Mouse (Mus musculus) hindbrain, embryonic 12.5 days (tissue): Measurements from ENCODE around the gene Mief1. TPM values are rescaled to one million over a fixed set of nuclear protein-coding genes. Genes with fewer than 3 reads are reported as not detected.

ENCODE experiments used
- ATAC-seq: fragments of 200-750 bp; cut with Nextera tagmentation; 2 replicates; pipeline ENCODE4 v1.8.0; 2017; ENCODE audit warnings: moderate TSS enrichment; ENCODE audit not compliant: low FRiP score
- H3K27ac ChIP-seq: fragments of 300-500 bp; sonication (generic); 2 replicates; pipeline ENCODE4 v1.5.1; 2016; ENCODE audit warnings: mild to moderate bottlenecking
- H3K27me3 ChIP-seq: fragments of 300-500 bp; sonication (generic); 2 replicates; pipeline ENCODE4 v1.6.1; 2016; ENCODE audit warnings: mild to moderate bottlenecking
- H3K36me3 ChIP-seq: fragments of 300-500 bp; sonication (generic); 2 replicates; pipeline ENCODE4 v1.6.1; 2016; ENCODE audit warnings: mild to moderate bottlenecking
- H3K4me1 ChIP-seq: fragments of 300-500 bp; sonication (generic); 2 replicates; pipeline ENCODE4 v1.6.1; 2016
- H3K4me2 ChIP-seq: fragments of 300-500 bp; sonication (generic); replicated peaks from 2 replicates; pipeline ENCODE4 v1.6.1; 2016; ENCODE audit warnings: mild to moderate bottlenecking
- H3K4me3 ChIP-seq: fragments of 300-500 bp; sonication (generic); 2 replicates; pipeline ENCODE4 v1.5.1; 2016; ENCODE audit warnings: mild to moderate bottlenecking
- H3K9ac ChIP-seq: fragments of 300-500 bp; sonication (generic); 2 replicates; pipeline ENCODE4 v1.6.1; 2016; ENCODE audit warnings: mild to moderate bottlenecking, moderate library complexity
- H3K9me3 ChIP-seq: fragments of 300-500 bp; sonication (generic); replicated peaks from 2 replicates; pipeline ENCODE4 v1.6.1; 2016; ENCODE audit warnings: mild to moderate bottlenecking
- WGBS: fragments of 180-500 bp; shearing (Covaris S2); methylation state at CpG from one replicate; pipeline ENCODE4 v1.1.7; 2016; 5-methylcytosine and 5-hydroxymethylcytosine counted together
- polyA plus RNA-seq: library from polyadenylated mRNA; unstranded; fragments of >200 nt; fragmentation: Nextera tagmentation; extraction: Ambion mirVana; gene quantifications from 2 replicates; pipeline ENCODE4 v1.2.1, GENCODE M21; 2016

Gene Mief1
- polyA plus RNA-seq, 1 experiment from 2014 or later: 41.3 TPM

DNA sequence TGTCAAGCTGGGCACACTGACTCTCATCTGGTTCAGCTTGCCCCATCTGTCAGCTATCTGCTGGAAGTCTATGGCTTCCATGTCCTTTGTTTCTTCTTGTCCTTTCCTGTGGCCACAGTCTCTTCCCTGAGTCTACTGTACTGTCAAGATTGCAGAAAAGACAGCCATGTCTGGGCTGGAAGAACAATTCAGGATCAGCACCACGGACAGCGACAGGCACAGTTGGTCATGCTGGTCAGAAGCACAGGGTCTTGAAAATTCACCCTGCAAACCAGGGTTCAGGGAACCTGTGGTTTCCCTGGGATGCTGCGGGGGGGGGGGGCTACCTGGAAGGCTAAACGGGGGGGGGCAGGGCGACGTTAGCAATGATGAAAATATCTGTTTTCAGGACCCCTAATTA is 43.8 kb downstream of the Mief1 start:
- Histone ChIP-seq H3K27me3 (peaks cover 50% of the 10 kb centered on the region), H3K36me3 (no peaks in the 10 kb centered on the region), H3K4me2 (no peak overlapping the region), H3K9me3 (no peaks in the 10 kb centered on the region), H3K9ac (0 out of 2 replicates have a peak overlapping the region, but pooled peaks have one; percentile 8), H3K4me1 (0 out of 2 replicates have a peak, but pooled peaks cover 7% of the 10 kb centered on the region), H3K27ac (no peak overlapping the region), H3K4me3 (no peak overlapping the region)
- ATAC-seq: no peak
- WGBS: 2% methylated on average over 6 of the region's 6 CpGs

DNA sequence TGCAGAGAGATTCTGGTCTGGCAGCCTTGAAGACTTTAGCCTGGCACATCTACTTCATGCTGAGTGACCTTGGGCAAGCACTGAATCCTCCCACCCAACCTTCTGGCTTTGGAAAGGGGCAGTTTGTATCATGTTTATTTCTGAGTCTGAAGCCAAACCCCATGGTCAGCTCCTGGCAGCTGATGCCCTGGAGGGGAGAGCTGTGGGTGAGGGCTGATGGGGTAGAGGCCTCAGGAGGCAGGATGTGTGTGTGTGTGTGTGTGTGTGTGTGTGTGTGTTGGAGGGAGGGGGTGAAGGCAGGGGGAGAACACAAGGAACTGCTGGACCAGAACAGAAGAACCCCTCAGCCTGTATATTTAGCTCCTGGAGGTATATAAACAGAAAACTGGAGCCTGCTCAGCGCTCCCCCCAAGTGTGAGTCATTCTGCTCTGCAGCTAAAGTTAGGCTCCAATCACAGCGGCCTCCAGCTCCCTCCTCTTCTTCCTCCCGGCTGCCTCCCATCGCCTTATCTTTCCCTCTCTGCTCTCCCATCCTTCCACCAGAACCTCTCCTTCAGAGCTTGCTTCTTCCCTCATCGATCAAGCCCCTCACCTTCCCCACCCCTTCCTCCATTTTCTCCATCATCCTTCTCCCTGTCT is 44.4 kb downstream of the Mief1 start:
- Histone ChIP-seq H3K36me3 (no peaks in the 10 kb centered on the region), H3K9ac (peak overlapping the region; percentile 8; the same call in 1 of the 2 replicates), H3K27ac (no peak overlapping the region), H3K9me3 (no peaks in the 10 kb centered on the region), H3K4me2 (no peak overlapping the region), H3K27me3 (peaks cover 51% of the 10 kb centered on the region), H3K4me3 (no peak overlapping the region), H3K4me1 (0 out of 2 replicates have a peak, but pooled peaks cover 7% of the 10 kb centered on the region)
- ATAC-seq: no peak
- WGBS: 66% methylated on average over 5 of the region's 5 CpGs

DNA sequence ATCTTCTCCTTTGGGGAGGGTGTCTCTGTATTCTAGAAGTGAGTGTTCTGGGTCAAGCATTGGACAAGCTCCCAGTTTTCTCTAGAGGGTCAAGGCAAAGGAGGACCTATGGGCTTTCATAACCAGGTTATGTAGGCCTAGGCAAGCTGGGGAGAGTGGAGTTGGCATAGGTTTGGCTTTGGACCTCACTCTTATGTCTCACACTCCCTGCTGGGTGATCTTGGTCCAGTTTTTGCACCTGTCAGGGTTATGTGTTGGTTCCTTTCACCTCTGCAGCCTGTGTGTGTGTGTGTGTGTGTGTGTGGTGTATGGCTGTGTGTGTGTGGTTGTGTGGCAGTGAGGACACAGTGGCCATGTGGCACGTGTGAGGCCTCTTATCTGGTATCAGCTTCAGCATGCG is 45.2 kb downstream of the Mief1 start:
- no peak overlapping the region for H3K27ac ChIP-seq
- no peaks in the 10 kb centered on the region for H3K9me3 ChIP-seq
- peaks cover 53% of the 10 kb centered on the region for H3K27me3 ChIP-seq
- no peak for ATAC-seq
- H3K4me1 ChIP-seq: 0 out of 2 replicates have a peak, but pooled peaks cover 7% of the 10 kb centered on the region
- no peaks in the 10 kb centered on the region for H3K36me3 ChIP-seq
- WGBS: 79% methylated on average over 2 of the region's 2 CpGs
- no peak overlapping the region for H3K4me2 ChIP-seq
- no peak overlapping the region for H3K4me3 ChIP-seq
- H3K9ac ChIP-seq: no peak overlapping the region

DNA sequence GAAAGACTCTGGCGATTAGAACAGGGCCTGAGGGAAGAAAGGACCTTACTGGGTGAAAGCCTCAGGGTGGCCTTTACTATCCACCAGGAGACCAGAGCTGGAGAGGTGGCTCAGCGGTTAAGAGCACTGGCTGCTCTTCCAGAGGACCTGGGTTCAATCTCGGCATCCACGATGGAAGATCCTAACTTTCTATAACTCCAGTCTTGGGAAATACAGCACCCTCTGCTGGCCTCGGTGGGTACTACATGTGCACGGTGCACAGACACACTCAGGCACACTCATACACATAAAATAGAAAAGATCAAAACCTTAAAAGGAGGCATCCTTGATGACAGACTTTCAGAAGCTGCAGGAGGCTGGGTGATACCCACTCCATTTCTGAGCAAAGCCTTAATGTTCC is 46.8 kb downstream of the Mief1 start:
- WGBS: 24% methylated on average over 6 of the region's 6 CpGs
- Histone ChIP-seq H3K36me3 (no peaks in the 10 kb centered on the region), H3K27me3 (peaks cover 62% of the 10 kb centered on the region), H3K4me2 (no peak overlapping the region), H3K4me3 (no peak overlapping the region), H3K9me3 (no peaks in the 10 kb centered on the region), H3K4me1 (0 out of 2 replicates have a peak, but pooled peaks cover 7% of the 10 kb centered on the region), H3K9ac (no peak overlapping the region), H3K27ac (no peak overlapping the region)
- no peak for ATAC-seq

DNA sequence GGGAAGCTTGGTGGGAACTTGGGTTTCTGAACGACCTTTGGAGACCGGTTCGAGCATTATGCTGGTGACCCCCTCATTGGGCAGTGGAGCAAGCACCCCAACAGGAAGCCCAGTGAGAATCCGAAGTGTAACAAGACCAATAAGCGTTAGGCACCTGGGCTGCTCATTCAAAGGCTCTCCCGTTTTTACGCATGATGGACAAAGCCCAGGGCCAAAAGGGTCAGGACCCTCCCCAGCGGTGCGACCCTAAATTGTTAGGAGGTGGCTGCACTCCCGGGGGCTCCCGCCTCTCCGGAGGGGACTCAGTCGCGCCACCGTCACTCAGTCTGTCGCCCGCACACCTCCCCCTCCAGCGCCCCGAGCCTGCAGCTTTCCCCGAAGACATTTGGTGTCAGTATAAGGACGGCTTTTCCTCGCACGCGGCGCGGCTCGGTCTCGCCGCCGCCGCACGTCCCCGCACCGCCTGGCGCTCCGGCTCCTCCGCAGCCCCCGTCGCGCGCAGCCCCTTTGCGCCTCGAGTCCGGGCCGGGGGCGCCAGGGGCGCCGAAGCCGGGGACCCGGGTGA is 53.1 kb downstream of the Mief1 start, which contains the start of gene Cacna1i:
Gene Cacna1i (plus strand): TSS at position 388 of the 565 bp plus-strand sequence.
- Histone ChIP-seq H3K9ac (peak within 1 kb of the TSS; percentile 78), H3K4me1 (peaks cover 15% of the 10 kb centered on the region), H3K4me3 (peak within 1 kb of the TSS; percentile 54), H3K27me3 (peaks cover 89% of the 10 kb centered on the region), H3K27ac (0 out of 2 replicates have a peak within 1 kb of the TSS, but pooled peaks have one; percentile 4), H3K4me2 (peak within 1 kb of the TSS; percentile 95), H3K9me3 (no peaks in the 10 kb centered on the region), H3K36me3 (no peaks in the 10 kb centered on the region)
- peak; percentile 59; the same call in 1 of the 2 replicates for ATAC-seq
- WGBS: 1% methylated on average over 43 of the region's 50 CpGs

DNA sequence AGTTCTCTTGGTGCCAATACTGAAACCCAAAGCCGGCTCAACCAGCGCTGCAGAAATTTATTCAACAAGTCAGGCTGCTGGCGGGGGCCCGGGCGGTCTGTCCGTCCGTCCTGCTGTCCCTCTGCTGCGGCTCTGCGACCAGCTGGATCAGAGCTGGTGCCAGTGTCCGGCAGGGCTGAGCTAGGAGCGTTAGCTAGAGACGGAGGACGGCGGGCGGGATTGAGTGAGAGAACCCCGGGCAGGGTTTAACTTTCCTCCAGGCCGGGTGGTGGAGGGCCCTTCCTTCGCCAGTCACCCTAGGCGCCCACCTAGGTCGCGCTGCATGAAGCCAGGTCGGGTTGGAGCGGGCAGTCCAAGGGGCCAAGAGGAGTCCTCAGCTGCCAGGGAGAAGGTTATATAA is 54.2 kb downstream of the Mief1 start:
- ATAC-seq: no peak
- H3K4me2 ChIP-seq: peak overlapping the region; percentile 95
- H3K4me1 ChIP-seq: peaks cover 15% of the 10 kb centered on the region
- peaks cover 85% of the 10 kb centered on the region for H3K27me3 ChIP-seq
- under 1% methylated on average over 23 of the region's 23 CpGs for WGBS
- H3K27ac ChIP-seq: no peak overlapping the region
- H3K36me3 ChIP-seq: no peaks in the 10 kb centered on the region
- peak overlapping the region; percentile 54 for H3K4me3 ChIP-seq
- peak overlapping the region; percentile 78; the same call in 1 of the 2 replicates for H3K9ac ChIP-seq
- no peaks in the 10 kb centered on the region for H3K9me3 ChIP-seq

DNA sequence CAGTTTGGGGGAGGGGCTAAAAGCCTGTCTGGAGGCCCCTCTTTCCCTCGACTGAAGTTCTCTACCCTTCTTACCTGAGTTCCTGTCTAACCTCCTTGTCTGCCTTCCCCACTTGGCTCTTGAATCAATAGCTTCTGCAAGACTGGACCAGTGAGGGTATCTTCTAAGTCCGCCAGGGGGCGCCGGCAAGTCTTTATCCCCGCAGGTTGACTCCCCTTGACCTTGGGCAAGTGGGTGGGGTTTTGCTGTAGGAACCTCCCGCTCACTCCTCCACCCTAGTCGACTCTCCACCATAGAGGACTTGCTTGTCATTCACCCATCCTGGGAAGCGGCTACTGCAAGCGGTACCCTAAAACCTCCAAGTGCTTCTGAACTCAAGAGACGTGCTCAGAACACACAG is 55.6 kb downstream of the Mief1 start:
- WGBS: 10% methylated on average over 10 of the region's 10 CpGs
- Histone ChIP-seq H3K36me3 (no peaks in the 10 kb centered on the region), H3K27ac (no peak overlapping the region), H3K4me2 (peak overlapping the region; percentile 22; the same call in 1 of the 2 replicates), H3K27me3 (peaks cover 75% of the 10 kb centered on the region), H3K9ac (no peak overlapping the region), H3K4me3 (no peak overlapping the region), H3K4me1 (peaks cover 15% of the 10 kb centered on the region), H3K9me3 (no peaks in the 10 kb centered on the region)
- no peak for ATAC-seq

DNA sequence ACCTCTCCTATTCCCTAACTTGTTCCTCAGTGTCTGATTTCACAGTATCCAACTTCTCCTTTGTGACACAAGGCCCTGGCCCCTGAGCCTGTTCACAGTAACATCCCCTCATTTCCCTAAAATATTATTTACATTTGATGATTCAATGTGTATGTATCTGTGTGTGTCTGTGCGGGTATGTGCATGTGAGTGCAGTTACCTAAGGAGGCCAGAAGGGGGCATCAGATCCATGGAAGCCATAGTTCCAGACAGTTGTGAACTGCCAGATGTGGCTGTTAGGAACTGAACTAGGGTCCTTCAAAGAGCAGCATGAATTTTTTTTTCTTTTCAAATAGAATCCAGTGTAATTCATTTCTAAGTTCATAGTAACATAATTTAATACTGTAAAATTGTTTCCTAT is 63.3 kb downstream of the Mief1 start:
- Histone ChIP-seq H3K9ac (no peak overlapping the region), H3K4me2 (no peak overlapping the region), H3K4me3 (no peak overlapping the region), H3K36me3 (no peaks in the 10 kb centered on the region), H3K27me3 (0 out of 2 replicates have a peak, but pooled peaks cover 3% of the 10 kb centered on the region), H3K9me3 (no peaks in the 10 kb centered on the region), H3K4me1 (no peaks in the 10 kb centered on the region), H3K27ac (no peak overlapping the region)
- WGBS: 92% methylated on average over 1 of the region's 1 CpGs
- no peak for ATAC-seq

Other genes starting within 250 kb of the Mief1 start
- gene Pdgfb, start 219.0 kb upstream of the Mief1 start, polyA plus RNA-seq: 2.5 and 3.2 TPM in 2 replicates
- 11.6 and 14.3 TPM in 2 replicates for gene Syngr1, start 142.7 kb upstream of the Mief1 start, polyA plus RNA-seq
- gene Rpl3, start 142.2 kb upstream of the Mief1 start, polyA plus RNA-seq: 642 and 670 TPM in 2 replicates
- 42.1 and 44.0 TPM in 2 replicates for gene Tab1, start 100.9 kb upstream of the Mief1 start, polyA plus RNA-seq
- 12.0 and 12.2 TPM in 2 replicates for gene Mgat3, start 60.3 kb upstream of the Mief1 start, polyA plus RNA-seq
- not detected in 2 replicates for gene AC140267.1, start 1.8 kb downstream of the Mief1 start, polyA plus RNA-seq
- gene Atf4, start 21.2 kb downstream of the Mief1 start, polyA plus RNA-seq: 115 and 128 TPM in 2 replicates
- gene Rps19bp1, start 30.3 kb downstream of the Mief1 start, polyA plus RNA-seq: 59.9 and 65.8 TPM in 2 replicates
- gene Cacna1i, start 53.2 kb downstream of the Mief1 start, polyA plus RNA-seq: 0.18 TPM in 2 replicates